Mouse (Mus musculus) cerebellum, adult 11-12 months (tissue): ENCODE measurements around the gene Ccdc137.
"Not testable (repeated sequence)": the region's sequence is repeated elsewhere in the genome, so short reads cannot be mapped to it uniquely, and the experiment has no call there.

Source experiments
- DNase-seq: peaks from one replicate; pipeline ENCODE4 v3.0.0; 2022

Gene Ccdc137

GRCm38 (mm10) chr11:120457772-120458751, at the start of gene Ccdc137, which contains the start of gene Oxld1:
Gene Ccdc137, plus strand, starts transcription at chr11:120458115.
Gene Oxld1, minus strand, starts transcription at chr11:120458068.
- DNase-seq, result peak; percentile 65

- not testable (repeated sequence) for DNase-seq
Measured at GRCm38 (mm10) chr11:120413621-120414020, 44.3 kb upstream of the Ccdc137 start.

- no peak for DNase-seq
Measured at GRCm38 (mm10) chr11:120417852-120418251, 40.1 kb upstream of the Ccdc137 start.

- no peak for DNase-seq
Measured at GRCm38 (mm10) chr11:120418592-120418991, 39.3 kb upstream of the Ccdc137 start.

GRCm38 (mm10) chr11:120422651-120423568, 35.0 kb upstream of the Ccdc137 start:
- no peak for DNase-seq

- DNase-seq, result peak; percentile 35
Measured at GRCm38 (mm10) chr11:120423569-120424295, 34.2 kb upstream of the Ccdc137 start.

GRCm38 (mm10) chr11:120426727-120427126, 31.2 kb upstream of the Ccdc137 start:
- no peak for DNase-seq

GRCm38 (mm10) chr11:120437152-120437856, 20.6 kb upstream of the Ccdc137 start, which contains the start of gene Nploc4:
Gene Nploc4, minus strand, starts transcription at chr11:120437708.
- DNase-seq, result peak; percentile 81

GRCm38 (mm10) chr11:120437857-120438385, 20.0 kb upstream of the Ccdc137 start:
- DNase-seq, result no peak

- DNase-seq, result no peak
Measured at GRCm38 (mm10) chr11:120442344-120442743, 15.6 kb upstream of the Ccdc137 start, which contains the start of gene Tspan10. Gene Tspan10, plus strand, starts transcription at chr11:120442644.

GRCm38 (mm10) chr11:120442765-120443280, 15.1 kb upstream of the Ccdc137 start:
- no peak for DNase-seq

- no peak for DNase-seq
Measured at GRCm38 (mm10) chr11:120444106-120444505, 13.8 kb upstream of the Ccdc137 start.

- DNase-seq, result no peak
Measured at GRCm38 (mm10) chr11:120445475-120445874, 12.4 kb upstream of the Ccdc137 start.

GRCm38 (mm10) chr11:120447179-120447578, 10.7 kb upstream of the Ccdc137 start:
- no peak for DNase-seq

GRCm38 (mm10) chr11:120452246-120452645, 5.7 kb upstream of the Ccdc137 start:
- DNase-seq, result no peak

- no peak for DNase-seq
Measured at GRCm38 (mm10) chr11:120453306-120453705, 4.6 kb upstream of the Ccdc137 start, which contains the start of gene Pde6g. Gene Pde6g, minus strand, starts transcription at chr11:120453500.

- no peak for DNase-seq
Measured at GRCm38 (mm10) chr11:120454965-120455364, 3.0 kb upstream of the Ccdc137 start.

GRCm38 (mm10) chr11:120455413-120455812, 2.5 kb upstream of the Ccdc137 start:
- no peak for DNase-seq

- DNase-seq, result no peak
Measured at GRCm38 (mm10) chr11:120457370-120457769, 545 bp upstream of the Ccdc137 start.

- no peak for DNase-seq
Measured at GRCm38 (mm10) chr11:120458847-120459597, 1.1 kb downstream of the Ccdc137 start.
